Mouse (Mus musculus) stomach, postnatal 0 days (tissue): ENCODE data around the gene Rabepk.
"Not testable (repeated sequence)": the region's sequence is repeated elsewhere in the genome, so short reads cannot be mapped to it uniquely, and the experiment has no call there.

Source experiments
- CTCF ChIP-seq: IDR thresholded peaks from 2 replicates; pipeline ENCODE4 v1.5.1; 2016; ENCODE audit warnings: antibody characterized with exemption, low read depth, mild to moderate bottlenecking, moderate library complexity
- EP300 ChIP-seq: optimal IDR thresholded peaks from 2 replicates; pipeline ENCODE3; 2016; ENCODE audit warnings: antibody characterized with exemption

DNA sequence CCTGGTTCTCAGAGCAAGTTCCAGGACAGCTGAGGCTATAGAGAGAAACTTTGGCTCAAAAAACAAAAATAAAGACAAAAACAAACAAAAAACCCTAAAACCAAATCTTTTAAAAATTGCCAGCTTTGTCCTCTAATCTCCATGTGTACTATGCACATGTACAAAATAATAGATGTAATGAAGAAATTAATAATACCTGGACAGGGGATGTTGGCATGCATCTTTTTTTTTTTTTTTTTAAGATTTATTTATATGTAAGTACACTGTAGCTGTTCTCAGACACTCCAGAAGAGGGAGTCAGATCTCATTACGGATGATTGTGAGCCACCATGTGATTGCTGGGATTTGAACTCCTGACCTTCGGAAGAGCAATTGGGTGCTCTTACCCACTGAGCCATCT is 7.2 kb downstream of the Rabepk start:
- peak; percentile 21; the same call in 1 of the 2 replicates for TF ChIP-seq CTCF
- TF ChIP-seq EP300 = not testable (repeated sequence)
